Mouse (Mus musculus) midbrain, embryonic 15.5 days (tissue): ENCODE measurements around the gene Ksr1. TPM values are rescaled to one million over a fixed set of nuclear protein-coding genes. Genes with fewer than 3 reads are reported as not detected.

Source experiments
- ATAC-seq: fragments of 200-750 bp; cut with Nextera tagmentation; replicated peaks from 2 replicates; pipeline ENCODE4 v1.8.0; 2017; ENCODE audit warnings: moderate TSS enrichment
- H3K27ac ChIP-seq: fragments of 300-500 bp; sonication (generic); 2 replicates; pipeline ENCODE4 v1.5.1; 2015; ENCODE audit warnings: mild to moderate bottlenecking, inconsistent platforms
- H3K27me3 ChIP-seq: fragments of 300-500 bp; sonication (generic); replicated peaks from 2 replicates; pipeline ENCODE4 v1.6.1; 2015; ENCODE audit warnings: inconsistent platforms
- H3K36me3 ChIP-seq: fragments of 300-500 bp; sonication (generic); replicated peaks from 2 replicates; pipeline ENCODE4 v1.6.1; 2015; ENCODE audit warnings: inconsistent platforms
- H3K4me1 ChIP-seq: fragments of 300-500 bp; sonication (generic); 2 replicates; pipeline ENCODE4 v1.6.1; 2015; ENCODE audit warnings: inconsistent platforms
- H3K4me2 ChIP-seq: fragments of 300-500 bp; sonication (generic); 2 replicates; pipeline ENCODE4 v1.6.1; 2015; ENCODE audit warnings: inconsistent platforms, mild to moderate bottlenecking, moderate library complexity
- H3K4me3 ChIP-seq: fragments of 300-500 bp; sonication (generic); 2 replicates; pipeline ENCODE4 v1.5.1; 2015; ENCODE audit warnings: mild to moderate bottlenecking, inconsistent platforms
- H3K9ac ChIP-seq: fragments of 300-500 bp; sonication (generic); 2 replicates; pipeline ENCODE4 v1.6.1; 2015; ENCODE audit warnings: mild to moderate bottlenecking, inconsistent platforms
- H3K9me3 ChIP-seq: fragments of 300-500 bp; sonication (generic); 2 replicates; pipeline ENCODE4 v1.6.1; 2016; ENCODE audit warnings: inconsistent platforms
- WGBS: fragments of 180-500 bp; shearing (Covaris S2); methylation state at CpG from one replicate; pipeline ENCODE4 v1.1.7; 2015; ENCODE audit warnings: mixed read lengths; 5-methylcytosine and 5-hydroxymethylcytosine counted together
- polyA plus RNA-seq: library from polyadenylated mRNA; unstranded; fragments of >200 nt; fragmentation: Nextera tagmentation; extraction: Ambion mirVana; gene quantifications from 2 replicates; pipeline ENCODE4 v1.2.1, GENCODE M21; 2015

Ksr1 gene
- polyA plus RNA-seq, 1 experiment from 2014 or later: 5.1 TPM

DNA sequence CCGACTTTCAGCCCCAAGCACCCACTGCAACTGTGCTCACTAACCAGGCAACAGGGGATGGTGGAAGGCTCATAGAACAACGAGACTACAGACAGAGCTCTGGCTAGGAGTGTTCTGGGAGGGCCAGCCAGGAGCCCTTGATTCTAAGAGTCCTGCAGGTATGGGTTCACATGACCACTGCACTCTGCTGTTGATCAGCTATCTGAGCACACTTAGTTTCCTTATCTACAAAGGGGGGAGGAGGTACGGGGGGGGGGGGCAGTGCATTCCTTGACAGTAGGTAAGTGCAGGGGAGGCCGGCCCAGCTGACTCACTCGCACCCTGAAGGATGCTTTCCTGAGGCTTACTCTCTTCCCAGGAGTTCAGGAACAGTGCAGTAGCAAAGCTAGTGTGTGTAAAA lies 61.1 kb downstream of the Ksr1 start:
- no peaks in the 10 kb centered on the region for H3K27me3 ChIP-seq
- no peak for ATAC-seq

DNA sequence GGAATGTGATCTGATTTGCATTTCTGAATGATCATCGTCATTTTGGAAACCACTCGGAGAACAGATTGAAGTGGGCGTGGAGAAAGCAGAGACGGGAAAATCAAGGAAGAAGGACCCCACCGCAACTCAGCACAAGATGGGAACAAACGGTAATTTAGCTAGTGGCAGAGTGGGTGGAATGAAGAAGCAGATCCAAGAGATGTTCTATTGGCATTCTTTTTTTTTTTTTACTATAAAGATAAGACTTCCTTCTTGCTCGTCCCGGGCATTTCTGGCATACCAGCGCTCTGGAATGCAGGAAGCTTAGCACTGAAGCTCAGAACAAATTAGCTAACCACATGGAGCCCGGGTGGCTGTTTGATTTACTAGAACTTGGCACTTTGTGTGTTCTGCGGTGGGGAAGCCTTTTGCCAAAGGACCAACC lies 63.2 kb downstream of the Ksr1 start:
- 0 out of 2 replicates have a peak, but pooled peaks cover 2% of the 10 kb centered on the region for H3K4me1 ChIP-seq
- no peaks in the 10 kb centered on the region for H3K36me3 ChIP-seq
- no peaks in the 10 kb centered on the region for H3K27me3 ChIP-seq
- no peak overlapping the region for H3K27ac ChIP-seq
- H3K4me3 ChIP-seq: no peak overlapping the region
- no peaks in the 10 kb centered on the region for H3K9me3 ChIP-seq
- WGBS: 84% methylated on average over 11 of the region's 11 CpGs
- ATAC-seq: no peak
- H3K4me2 ChIP-seq: no peak overlapping the region
- H3K9ac ChIP-seq: no peak overlapping the region

More for the DNA sequence above, 61.1 kb downstream of the Ksr1 start:
- Histone ChIP-seq H3K27ac (no peak overlapping the region), H3K4me3 (no peak overlapping the region), H3K4me1 (peaks cover 11% of the 10 kb centered on the region), H3K9me3 (no peaks in the 10 kb centered on the region), H3K9ac (no peak overlapping the region), H3K4me2 (no peak overlapping the region), H3K36me3 (no peaks in the 10 kb centered on the region)
- WGBS: 79% methylated on average over 5 of the region's 5 CpGs

DNA sequence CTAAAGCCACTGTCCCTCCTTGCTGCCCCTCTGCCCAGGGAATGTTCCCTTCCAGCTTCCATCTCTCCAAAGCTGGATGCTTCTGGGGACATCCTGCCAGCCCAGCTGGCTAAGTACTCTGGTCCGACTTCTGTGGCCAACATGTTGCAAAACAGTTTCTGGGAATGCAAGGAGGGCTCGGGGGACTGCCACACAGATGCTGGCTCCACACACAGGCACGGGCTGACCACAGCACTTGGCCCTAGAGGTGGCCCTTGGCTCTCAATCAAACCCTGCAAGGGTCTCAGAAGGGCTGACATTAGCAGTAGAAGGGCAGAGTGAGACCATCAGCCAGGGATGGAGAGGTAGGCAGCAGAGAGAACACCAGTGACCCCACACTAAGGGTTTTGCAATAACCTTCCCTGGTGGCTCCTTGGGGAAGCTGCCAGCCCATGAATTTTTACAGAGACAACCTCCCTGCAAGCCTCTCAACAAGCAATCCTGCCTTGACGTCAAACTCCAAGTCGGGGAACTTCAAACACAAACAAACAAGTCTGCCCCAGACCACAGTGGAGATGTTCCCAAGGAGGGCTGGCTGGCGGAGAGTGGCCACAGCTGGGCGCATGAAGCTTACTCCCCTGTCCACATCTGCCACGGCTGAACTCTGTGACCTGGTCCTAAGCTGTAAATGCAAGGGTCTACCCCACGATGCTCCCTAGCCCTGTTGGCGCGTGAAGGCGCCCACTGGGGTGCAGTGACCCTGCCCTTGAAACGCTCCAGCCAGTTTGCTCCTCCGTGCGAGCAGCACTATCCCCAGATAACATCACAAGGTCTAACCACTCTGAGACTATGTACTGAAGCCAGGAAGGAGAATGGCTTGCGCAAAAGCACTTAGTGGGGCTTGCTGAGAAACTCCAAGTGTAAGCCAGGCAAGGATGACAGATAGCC lies 65.0 kb downstream of the Ksr1 start:
- Histone ChIP-seq H3K4me1 (0 out of 2 replicates have a peak, but pooled peaks cover 2% of the 10 kb centered on the region), H3K36me3 (no peaks in the 10 kb centered on the region), H3K9me3 (no peaks in the 10 kb centered on the region), H3K4me2 (no peak overlapping the region), H3K9ac (no peak overlapping the region), H3K4me3 (no peak overlapping the region), H3K27me3 (no peaks in the 10 kb centered on the region), H3K27ac (no peak overlapping the region)
- ATAC-seq: no peak
- WGBS: 76% methylated on average over 16 of the region's 16 CpGs

DNA sequence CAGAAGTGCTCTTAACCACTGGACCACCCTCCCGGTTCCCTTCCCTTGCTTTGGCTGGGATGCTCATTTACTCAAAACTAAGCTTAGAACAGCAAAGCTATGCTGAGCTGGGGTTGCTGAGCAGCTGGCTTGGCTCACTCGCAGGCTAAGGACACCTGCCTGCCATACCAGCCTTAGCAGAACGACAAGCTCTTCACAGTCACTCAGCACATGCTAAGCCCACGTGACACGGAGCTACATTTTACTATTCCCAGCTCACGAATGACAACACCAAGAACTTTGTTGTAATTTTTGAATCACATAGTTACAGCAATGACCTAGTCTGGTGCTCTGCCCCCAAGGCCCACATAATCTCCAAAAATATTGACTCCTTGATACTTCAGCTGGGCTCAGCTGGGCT lies 66.1 kb downstream of the Ksr1 start:
- Histone ChIP-seq H3K9me3 (no peaks in the 10 kb centered on the region), H3K36me3 (no peaks in the 10 kb centered on the region), H3K27me3 (no peaks in the 10 kb centered on the region), H3K27ac (no peak overlapping the region), H3K4me1 (0 out of 2 replicates have a peak, but pooled peaks cover 2% of the 10 kb centered on the region), H3K4me3 (no peak overlapping the region), H3K4me2 (no peak overlapping the region), H3K9ac (no peak overlapping the region)
- WGBS: 85% methylated on average over 6 of the region's 6 CpGs
- no peak for ATAC-seq

DNA sequence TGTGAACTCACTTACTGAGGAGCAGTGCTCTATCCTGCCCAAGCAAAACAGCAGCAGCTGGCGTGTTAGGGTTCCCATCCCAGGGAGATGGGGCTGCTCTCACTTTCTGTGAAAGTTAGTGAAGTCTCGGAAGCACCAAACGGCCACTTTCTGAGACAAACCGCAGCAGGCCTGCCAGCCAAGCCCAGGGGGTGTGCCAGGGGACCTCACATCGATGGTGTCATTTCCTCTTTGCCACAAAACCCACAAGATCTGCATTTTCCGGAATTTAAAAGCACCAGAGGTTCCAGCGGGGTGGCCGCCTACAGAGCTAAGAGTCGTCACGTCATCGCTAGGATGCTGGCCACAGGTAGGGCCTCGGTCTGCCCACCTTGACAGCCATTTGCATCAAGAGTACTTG lies 69.7 kb downstream of the Ksr1 start:
- Histone ChIP-seq H3K27ac (no peak overlapping the region), H3K36me3 (no peaks in the 10 kb centered on the region), H3K4me1 (no peaks in the 10 kb centered on the region), H3K4me2 (no peak overlapping the region), H3K9ac (no peak overlapping the region), H3K27me3 (no peaks in the 10 kb centered on the region), H3K4me3 (no peak overlapping the region), H3K9me3 (no peaks in the 10 kb centered on the region)
- WGBS: 85% methylated on average over 12 of the region's 12 CpGs
- ATAC-seq: no peak

DNA sequence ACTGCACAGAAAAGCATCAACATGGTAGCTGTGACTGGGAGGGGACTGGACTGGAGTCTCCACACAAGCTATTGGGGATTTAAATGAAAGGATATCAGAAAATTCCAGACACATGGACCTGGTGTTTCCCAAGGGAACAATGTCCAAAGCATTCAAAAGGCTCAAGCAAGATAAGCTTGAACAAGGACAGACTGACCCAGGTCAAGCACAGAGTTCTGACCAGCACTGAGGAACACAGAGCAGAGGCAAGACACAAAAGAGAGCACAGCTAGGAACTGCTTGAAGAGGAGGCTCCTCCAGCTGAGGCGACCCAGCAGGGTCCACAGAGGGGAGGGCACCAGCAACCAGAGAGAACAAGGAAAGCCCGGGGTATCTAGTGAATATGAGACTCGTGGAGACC lies 71.2 kb downstream of the Ksr1 start:
- Histone ChIP-seq H3K4me2 (no peak overlapping the region), H3K27me3 (no peaks in the 10 kb centered on the region), H3K36me3 (no peaks in the 10 kb centered on the region), H3K9ac (no peak overlapping the region), H3K27ac (no peak overlapping the region), H3K9me3 (no peaks in the 10 kb centered on the region), H3K4me1 (peaks cover 2% of the 10 kb centered on the region), H3K4me3 (no peak overlapping the region)
- 47% methylated on average over 3 of the region's 3 CpGs for WGBS
- ATAC-seq: no peak

DNA sequence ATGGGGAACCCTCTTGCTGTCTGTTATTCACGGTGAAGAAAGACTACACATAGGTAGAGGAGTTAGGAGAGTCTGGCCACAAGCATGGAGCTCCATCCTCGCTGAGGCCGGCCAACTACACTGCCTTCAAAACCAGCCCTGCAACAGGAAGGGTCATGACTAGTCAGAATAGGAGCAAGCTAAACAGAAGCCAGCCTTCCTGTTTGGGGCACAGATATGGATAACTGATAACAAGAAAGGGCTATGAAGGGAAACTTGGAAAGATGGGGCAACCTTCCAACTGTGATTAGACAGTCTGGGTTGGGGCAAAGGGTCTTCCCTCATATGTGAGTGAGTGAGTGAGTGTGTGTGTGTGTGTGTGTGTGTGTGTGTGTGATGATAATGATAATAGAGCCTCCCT lies 71.6 kb downstream of the Ksr1 start:
- ATAC-seq: no peak
- peaks cover 7% of the 10 kb centered on the region for H3K4me1 ChIP-seq
- no peak overlapping the region for H3K4me2 ChIP-seq
- H3K9me3 ChIP-seq: no peaks in the 10 kb centered on the region
- H3K27me3 ChIP-seq: no peaks in the 10 kb centered on the region
- no peak overlapping the region for H3K9ac ChIP-seq
- WGBS: 93% methylated on average over 3 of the region's 3 CpGs
- H3K4me3 ChIP-seq: no peak overlapping the region
- H3K36me3 ChIP-seq: no peaks in the 10 kb centered on the region
- H3K27ac ChIP-seq: no peak overlapping the region

DNA sequence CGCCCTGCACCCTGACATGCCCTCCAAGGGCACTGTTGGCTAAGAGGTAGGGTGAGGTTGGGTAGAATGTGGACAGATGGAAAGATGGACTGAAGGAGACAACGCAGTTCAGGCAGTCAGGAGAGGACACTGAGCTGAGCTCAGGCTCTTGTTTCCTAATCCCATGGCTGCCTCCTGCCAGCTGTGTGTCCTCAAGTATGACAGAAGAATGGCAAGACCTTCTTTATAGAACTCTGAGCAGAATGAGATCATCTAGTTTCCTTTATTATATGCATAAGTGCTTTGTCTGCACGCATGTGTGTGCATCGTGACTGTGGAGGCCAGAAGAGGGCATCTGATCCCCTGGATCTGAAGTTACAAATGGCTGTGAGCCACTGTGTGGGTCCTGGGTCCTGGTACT lies 72.6 kb downstream of the Ksr1 start:
- no peak overlapping the region for H3K9ac ChIP-seq
- 81% methylated on average over 4 of the region's 4 CpGs for WGBS
- no peak overlapping the region for H3K4me3 ChIP-seq
- no peaks in the 10 kb centered on the region for H3K27me3 ChIP-seq
- ATAC-seq: no peak
- no peaks in the 10 kb centered on the region for H3K36me3 ChIP-seq
- no peak overlapping the region for H3K27ac ChIP-seq
- H3K4me1 ChIP-seq: peaks cover 13% of the 10 kb centered on the region
- H3K9me3 ChIP-seq: no peaks in the 10 kb centered on the region
- no peak overlapping the region for H3K4me2 ChIP-seq

DNA sequence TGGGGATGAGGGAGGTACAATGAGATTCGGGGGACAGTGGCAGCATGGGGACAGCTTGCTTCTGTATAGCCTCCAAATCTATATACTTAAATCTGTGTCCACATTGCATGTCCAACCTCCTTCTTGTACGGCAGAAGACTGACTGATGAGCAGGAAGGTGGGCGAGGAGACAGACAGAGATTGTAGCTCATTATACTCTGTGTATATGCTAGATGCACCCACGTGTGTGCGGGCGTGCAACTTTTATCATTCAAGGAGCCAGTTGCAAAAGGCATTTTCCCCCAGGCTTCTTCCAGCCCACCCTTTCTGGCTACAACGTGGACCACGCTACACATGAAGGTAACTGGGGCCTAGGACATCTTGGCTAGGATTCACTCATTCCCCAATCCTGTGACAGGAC lies 74.1 kb downstream of the Ksr1 start:
- no peak for ATAC-seq
- Histone ChIP-seq H3K4me2 (no peak overlapping the region), H3K27ac (no peak overlapping the region), H3K4me3 (no peak overlapping the region), H3K27me3 (no peaks in the 10 kb centered on the region), H3K9me3 (no peaks in the 10 kb centered on the region), H3K4me1 (peaks cover 13% of the 10 kb centered on the region), H3K9ac (no peak overlapping the region), H3K36me3 (no peaks in the 10 kb centered on the region)
- WGBS: 91% methylated on average over 8 of the region's 8 CpGs

DNA sequence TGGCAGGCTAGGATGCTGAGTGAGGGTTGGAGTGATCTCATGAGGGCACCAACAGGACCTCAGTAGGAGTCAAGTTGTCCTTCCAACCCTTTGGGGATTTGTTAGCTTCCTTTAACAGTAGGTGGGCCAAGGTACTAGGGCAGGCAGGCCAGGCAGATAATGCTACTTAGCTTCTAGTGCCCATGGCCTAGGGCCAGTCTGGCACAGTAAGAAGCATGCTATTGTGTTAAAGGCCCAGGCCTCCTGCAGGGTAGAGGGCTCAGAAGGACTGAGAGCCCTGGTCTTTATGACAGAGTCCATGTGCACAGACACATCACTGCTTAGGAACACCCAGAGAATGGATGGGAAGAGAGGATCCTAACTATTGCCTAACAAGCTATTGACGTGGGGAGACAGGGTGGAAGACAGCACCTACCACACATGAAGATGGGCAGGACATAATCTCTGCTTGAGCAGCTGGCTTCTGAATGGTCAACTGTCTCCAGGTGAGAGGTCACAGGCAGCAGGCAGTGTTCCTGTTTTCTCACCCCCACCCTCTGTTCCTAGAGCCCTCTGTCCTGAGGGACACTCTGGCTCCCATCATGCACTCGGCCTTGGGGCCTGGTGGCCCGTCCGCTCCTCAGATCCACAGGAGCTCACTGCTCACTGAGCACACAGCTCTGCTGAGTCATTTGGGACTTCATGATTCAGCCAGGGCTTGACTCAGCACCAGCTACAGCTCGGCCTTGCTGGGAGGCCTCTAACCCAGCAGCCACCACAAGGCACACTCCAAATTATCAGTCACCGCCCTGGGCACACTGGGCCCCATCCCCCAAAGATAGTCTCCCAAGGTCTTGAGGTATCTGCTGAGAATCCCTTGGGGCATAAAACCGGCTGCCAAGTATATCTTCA lies 74.9 kb downstream of the Ksr1 start:
- H3K4me1 ChIP-seq: peaks cover 13% of the 10 kb centered on the region
- no peak for ATAC-seq
- H3K4me2 ChIP-seq: no peak overlapping the region
- WGBS: 86% methylated on average over 7 of the region's 7 CpGs
- no peaks in the 10 kb centered on the region for H3K36me3 ChIP-seq
- H3K9ac ChIP-seq: no peak overlapping the region
- H3K27me3 ChIP-seq: no peaks in the 10 kb centered on the region
- H3K4me3 ChIP-seq: no peak overlapping the region
- H3K27ac ChIP-seq: no peak overlapping the region
- no peaks in the 10 kb centered on the region for H3K9me3 ChIP-seq

DNA sequence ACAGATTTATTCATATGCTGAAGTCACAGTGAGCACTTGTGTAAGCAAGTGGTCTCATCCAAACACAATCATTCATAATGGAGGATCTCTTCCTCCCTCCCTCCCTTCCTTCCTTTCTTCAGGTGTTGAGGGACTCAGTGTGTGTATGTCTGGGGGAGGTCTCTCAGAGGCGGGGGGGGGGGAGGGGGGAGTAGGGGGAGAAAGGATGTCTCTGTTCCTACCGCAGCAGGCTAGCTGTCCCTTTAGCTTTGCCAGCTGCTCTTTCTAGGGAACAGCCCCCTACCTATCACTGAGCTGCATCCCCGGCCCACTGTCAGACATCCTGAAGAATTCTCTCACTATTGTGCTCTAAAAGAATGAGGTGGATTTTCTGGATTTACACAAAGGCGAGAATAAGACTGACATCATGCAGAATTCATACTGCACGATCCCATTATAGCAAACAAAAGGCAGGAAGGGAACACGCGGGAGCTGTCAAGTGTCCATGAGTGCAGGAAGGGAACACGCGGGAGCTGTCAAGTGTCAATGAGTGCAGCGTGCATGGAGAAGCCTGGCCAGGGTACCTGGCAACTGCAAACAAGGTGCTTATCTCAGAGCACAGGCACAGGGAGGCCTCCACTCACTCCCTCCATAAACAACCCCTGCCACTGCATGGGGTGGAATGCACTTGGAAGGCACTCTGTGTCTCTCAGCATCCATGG lies 76.6 kb downstream of the Ksr1 start:
- Histone ChIP-seq H3K9me3 (no peaks in the 10 kb centered on the region), H3K36me3 (no peaks in the 10 kb centered on the region), H3K4me2 (no peak overlapping the region), H3K27ac (peak overlapping the region; percentile 70), H3K4me1 (peaks cover 13% of the 10 kb centered on the region), H3K4me3 (no peak overlapping the region), H3K9ac (no peak overlapping the region), H3K27me3 (no peaks in the 10 kb centered on the region)
- WGBS: 24% methylated on average over 10 of the region's 10 CpGs
- ATAC-seq: peak; percentile 52

DNA sequence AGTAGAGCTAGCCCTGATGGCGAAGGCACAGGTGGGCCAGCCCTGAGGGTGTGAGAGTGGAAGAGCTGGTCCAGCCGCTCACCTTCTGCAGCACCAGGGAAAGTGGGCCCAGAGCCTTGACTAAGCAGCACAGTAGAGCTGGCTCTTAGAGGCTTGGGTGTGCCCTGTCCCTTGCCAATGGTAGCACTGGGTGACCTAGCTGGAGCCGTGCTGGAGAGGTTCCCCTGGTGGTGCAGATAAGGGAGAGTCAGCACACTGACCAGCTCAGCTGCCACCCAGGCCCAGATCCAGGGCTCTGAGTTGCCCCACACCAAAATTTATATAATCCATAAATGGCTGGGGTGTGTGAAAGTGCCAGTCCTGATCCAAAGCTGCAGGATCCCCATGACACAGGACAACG lies 79.0 kb downstream of the Ksr1 start:
- no peak for ATAC-seq
- Histone ChIP-seq H3K9ac (no peak overlapping the region), H3K4me1 (peaks cover 13% of the 10 kb centered on the region), H3K27me3 (no peaks in the 10 kb centered on the region), H3K27ac (no peak overlapping the region), H3K36me3 (no peaks in the 10 kb centered on the region), H3K4me2 (no peak overlapping the region), H3K4me3 (no peak overlapping the region), H3K9me3 (no peaks in the 10 kb centered on the region)
- WGBS: 95% methylated on average over 4 of the region's 4 CpGs
